Mouse (Mus musculus): ENCODE measurements around the gene Btbd17.

Btbd17 gene

GRCm38 (mm10) chr11:114764820-114765818 is 30.6 kb downstream of the Btbd17 start, which contains the start of gene Kif19a:
Gene Kif19a (plus strand): TSS chr11:114765388.
- no peak for DNase-seq (ENCODE audit: low read depth)

DNA sequence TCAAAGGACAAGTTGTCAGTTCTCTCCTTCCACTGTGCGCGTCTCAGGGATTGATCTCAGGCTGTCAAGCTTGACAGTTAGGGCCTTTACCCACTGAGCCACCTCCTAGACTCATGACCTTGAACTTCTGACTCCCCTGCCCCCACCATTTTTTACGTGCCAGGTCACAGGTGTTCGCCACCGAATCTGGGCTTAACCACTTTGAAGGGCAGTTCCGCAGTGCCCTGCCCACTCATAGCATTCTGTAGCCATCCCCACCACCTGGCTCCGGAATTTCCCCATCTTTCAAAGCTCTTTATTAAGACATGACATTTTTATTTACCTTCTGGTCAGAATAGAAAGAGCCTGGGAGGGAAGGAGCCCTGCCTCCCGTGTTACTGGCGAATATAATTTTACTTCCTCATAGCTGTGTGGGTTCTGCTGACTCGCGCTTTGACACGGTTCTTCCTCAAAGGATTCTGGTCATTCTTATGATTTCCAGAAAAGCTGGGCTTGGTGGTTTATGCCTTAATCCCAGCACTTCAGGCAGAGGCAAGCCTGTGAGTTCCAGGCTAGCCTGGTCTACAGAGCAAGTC is 48.1 kb downstream of the Btbd17 start:
- peak; percentile 25 for DNase-seq (ENCODE audit: low read depth)

DNA sequence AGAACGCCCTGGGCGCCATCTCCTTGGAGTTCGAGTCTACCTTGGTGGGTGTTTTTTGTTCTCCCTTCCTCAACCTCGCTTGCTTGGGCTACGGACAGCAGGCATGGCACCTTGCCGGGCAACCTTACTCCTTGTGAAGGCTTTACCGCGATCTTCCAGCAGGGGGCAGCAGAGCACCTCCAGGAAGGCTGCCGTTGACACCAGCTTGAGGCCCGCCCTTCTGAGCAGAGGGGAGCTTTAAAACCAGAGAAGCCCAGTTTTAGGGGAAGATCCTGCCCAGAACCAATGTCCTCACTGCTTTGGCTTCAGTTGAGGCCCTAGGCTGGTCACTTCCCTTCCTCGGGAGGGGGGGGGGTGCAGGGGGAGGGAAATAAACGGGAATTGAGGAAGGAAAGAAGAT is 50.6 kb downstream of the Btbd17 start:
- DNase-seq (ENCODE audit: low read depth), result peak; percentile 85

GRCm38 (mm10) chr11:114741451-114741850 is 54.3 kb downstream of the Btbd17 start:
- no peak for DNase-seq (ENCODE audit: low read depth)
